Mouse (Mus musculus): ENCODE data around the gene Atp11c. TPM values are rescaled to one million over a fixed set of nuclear protein-coding genes. Genes with fewer than 3 reads are reported as not detected.

The Atp11c gene
- total and polyA plus RNA-seq, 2 experiments, result 34.6 to 146 TPM

DNA sequence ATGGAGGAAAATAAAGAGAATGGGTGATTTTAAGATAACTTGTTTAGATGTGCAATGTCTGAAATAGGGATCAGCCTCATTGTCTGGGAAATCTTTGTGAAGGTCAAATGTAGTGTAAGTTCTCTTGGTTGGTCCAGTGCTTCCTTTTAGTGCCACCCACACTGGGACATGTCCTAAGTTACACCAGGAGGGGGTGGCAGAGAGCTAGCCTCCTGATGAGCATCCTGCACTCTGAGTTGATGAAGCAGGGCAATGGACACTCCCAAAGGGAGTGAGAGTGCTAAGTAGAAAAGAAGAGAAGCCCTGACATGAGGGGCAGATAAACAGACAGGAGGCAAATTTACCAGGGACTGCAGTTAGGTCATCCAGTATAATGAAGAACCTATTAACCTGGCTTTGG, 88.5 kb downstream of the Atp11c start:
- TF ChIP-seq POLR2A (IDR thresholded peaks at IDR 0.05; ENCODE audit: extremely low read depth, insufficient read depth, low read length), result no peak
- TF ChIP-seq CTCF (IDR thresholded peaks at IDR 0.05; ENCODE audit: low read depth, low read length), result peak; percentile 66
- H3K36me3 ChIP-seq (ENCODE audit: control insufficient read depth, insufficient read depth, low read length), result no peaks in the 10 kb centered on the region
- H3K27ac ChIP-seq (replicated peaks; ENCODE audit: insufficient read depth, low read depth, low read length), result no peak overlapping the region
- H3K27me3 ChIP-seq (ENCODE audit: control insufficient read depth, insufficient read depth, low read length), result no peaks in the 10 kb centered on the region
- no peak overlapping the region for H3K4me3 ChIP-seq (ENCODE audit: insufficient read depth, low read depth, low read length)
- no peaks in the 10 kb centered on the region for H3K4me1 ChIP-seq (ENCODE audit: control insufficient read depth, insufficient read depth, low read length)
- DNase-seq (ENCODE audit: extremely low read depth, low read depth, low spot score), result peak; percentile 2
- H3K79me2 ChIP-seq (ENCODE audit: control insufficient read depth, insufficient read depth, low read length), result no peaks in the 10 kb centered on the region
- no peak overlapping the region for H3K9ac ChIP-seq (ENCODE audit: low read depth, low read length)

DNA sequence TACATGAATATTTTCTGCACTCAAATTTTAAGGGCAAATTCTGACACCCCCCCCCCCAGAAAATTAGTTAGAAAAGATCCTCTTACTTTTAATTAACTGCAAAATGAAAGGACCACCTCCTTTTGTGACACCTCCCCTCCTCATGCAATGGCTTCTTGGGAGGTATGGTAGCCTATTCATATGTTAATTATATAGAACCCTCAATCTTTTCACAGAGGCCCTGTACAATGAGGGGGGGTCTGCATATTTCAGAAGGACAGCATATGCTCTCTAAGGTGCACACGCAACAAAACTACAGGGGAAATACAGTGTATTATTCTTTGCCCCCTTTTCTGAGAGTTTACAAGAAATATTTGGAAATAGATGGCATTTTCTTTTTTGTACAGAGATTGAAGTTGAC, 94.7 kb downstream of the Atp11c start:
- Histone ChIP-seq H3K4me1 (ENCODE audit: control insufficient read depth, insufficient read depth, low read length) (no peaks in the 10 kb centered on the region), H3K79me2 (ENCODE audit: control insufficient read depth, insufficient read depth, low read length) (no peaks in the 10 kb centered on the region), H3K4me3 (ENCODE audit: insufficient read depth, low read depth, low read length) (no peak overlapping the region), H3K27ac (replicated peaks; ENCODE audit: insufficient read depth, low read depth, low read length) (no peak overlapping the region), H3K27me3 (ENCODE audit: control insufficient read depth, insufficient read depth, low read length) (no peaks in the 10 kb centered on the region), H3K36me3 (ENCODE audit: control insufficient read depth, insufficient read depth, low read length) (no peaks in the 10 kb centered on the region), H3K9ac (ENCODE audit: low read depth, low read length) (no peak overlapping the region)
- TF ChIP-seq POLR2A (IDR thresholded peaks at IDR 0.05; ENCODE audit: extremely low read depth, insufficient read depth, low read length) (no peak), CTCF (IDR thresholded peaks at IDR 0.05; ENCODE audit: low read depth, low read length) (no peak)
- 87% methylated on average over 1 of the region's 1 CpGs for WGBS
- no peak for DNase-seq (ENCODE audit: extremely low read depth, low read depth, low spot score)

DNA sequence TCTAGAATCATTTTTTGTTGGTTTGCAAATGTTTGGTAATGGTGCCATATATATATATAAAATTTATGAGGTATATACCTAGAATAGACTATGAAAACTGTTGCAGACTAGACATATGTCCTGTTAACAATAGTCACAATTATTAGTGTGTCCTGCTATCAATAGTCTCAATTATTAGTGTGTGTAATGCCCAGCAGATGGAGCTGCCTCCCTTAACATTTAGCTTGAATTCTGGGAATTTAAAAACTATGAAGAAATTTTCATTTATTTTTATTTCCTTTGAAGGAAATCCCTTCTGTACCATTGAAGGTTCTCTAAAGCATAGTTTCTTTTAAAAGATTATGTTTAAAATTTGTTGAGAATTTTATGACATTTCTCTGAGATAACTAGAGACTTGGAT, 97.2 kb downstream of the Atp11c start:
- Histone ChIP-seq H3K4me3 (ENCODE audit: insufficient read depth, low read depth, low read length) (no peak overlapping the region), H3K9ac (ENCODE audit: low read depth, low read length) (no peak overlapping the region), H3K36me3 (ENCODE audit: control insufficient read depth, insufficient read depth, low read length) (no peaks in the 10 kb centered on the region), H3K27ac (replicated peaks; ENCODE audit: insufficient read depth, low read depth, low read length) (no peak overlapping the region), H3K4me1 (ENCODE audit: control insufficient read depth, insufficient read depth, low read length) (no peaks in the 10 kb centered on the region), H3K79me2 (ENCODE audit: control insufficient read depth, insufficient read depth, low read length) (no peaks in the 10 kb centered on the region), H3K27me3 (ENCODE audit: control insufficient read depth, insufficient read depth, low read length) (no peaks in the 10 kb centered on the region)
- TF ChIP-seq CTCF (IDR thresholded peaks at IDR 0.05; ENCODE audit: low read depth, low read length) (no peak), POLR2A (IDR thresholded peaks at IDR 0.05; ENCODE audit: extremely low read depth, insufficient read depth, low read length) (no peak)
- peak; percentile 0 for DNase-seq (ENCODE audit: extremely low read depth, low read depth, low spot score)

- WGBS, result 4% methylated on average over 2 of the region's 2 CpGs
- peak; percentile 59 for DNase-seq (ENCODE audit: extremely low read depth, low read depth, low spot score)
- TF ChIP-seq CTCF (IDR thresholded peaks at IDR 0.05; ENCODE audit: low read depth, low read length) (no peak), POLR2A (IDR thresholded peaks at IDR 0.05; ENCODE audit: extremely low read depth, insufficient read depth, low read length) (no peak)
Observed at GRCm38 (mm10) chrX:60463786-60464185, 128.7 kb downstream of the Atp11c start.

DNA sequence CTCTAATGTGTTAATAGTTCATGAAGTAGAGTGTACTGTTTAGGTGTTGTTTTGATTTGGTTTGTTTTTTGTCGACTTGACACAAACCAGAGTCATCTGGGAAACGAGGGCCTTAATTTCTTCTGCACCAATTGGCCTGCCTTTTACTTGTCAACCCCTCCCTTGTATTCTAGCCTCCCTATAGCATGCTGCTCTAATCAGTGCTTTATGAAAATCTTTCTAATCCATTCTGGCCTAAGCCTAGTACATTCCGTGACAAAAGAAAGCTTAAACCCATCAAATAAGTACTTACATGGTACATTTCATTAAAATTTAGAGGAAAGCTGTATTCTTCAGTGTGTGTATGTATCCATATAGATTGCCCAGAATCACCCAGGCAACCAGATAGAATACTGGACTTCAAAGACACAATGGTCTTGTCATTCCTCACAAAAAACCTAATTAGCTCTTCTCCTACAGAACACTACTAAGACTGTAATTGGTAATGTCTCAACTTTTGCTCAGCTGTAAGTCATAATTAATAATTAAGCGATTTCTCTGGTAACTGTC, 177.9 kb downstream of the Atp11c start:
- H3K79me2 ChIP-seq (ENCODE audit: control insufficient read depth, insufficient read depth, low read length), result no peaks in the 10 kb centered on the region
- no peaks in the 10 kb centered on the region for H3K27me3 ChIP-seq (ENCODE audit: control insufficient read depth, insufficient read depth, low read length)
- H3K4me3 ChIP-seq (ENCODE audit: insufficient read depth, low read depth, low read length), result no peak overlapping the region
- DNase-seq (ENCODE audit: extremely low read depth, low read depth, low spot score), result no peak
- no peaks in the 10 kb centered on the region for H3K36me3 ChIP-seq (ENCODE audit: control insufficient read depth, insufficient read depth, low read length)
- H3K9ac ChIP-seq (ENCODE audit: low read depth, low read length), result no peak overlapping the region
- H3K4me1 ChIP-seq (ENCODE audit: control insufficient read depth, insufficient read depth, low read length), result no peaks in the 10 kb centered on the region
- no peak overlapping the region for H3K27ac ChIP-seq (replicated peaks; ENCODE audit: insufficient read depth, low read depth, low read length)
- no peak for TF ChIP-seq CTCF (IDR thresholded peaks at IDR 0.05; ENCODE audit: low read depth, low read length)
- no peak for TF ChIP-seq POLR2A (IDR thresholded peaks at IDR 0.05; ENCODE audit: extremely low read depth, insufficient read depth, low read length)
- WGBS, result 66% methylated on average over 4 of the region's 4 CpGs

More at GRCm38 (mm10) chrX:60463786-60464185, 128.7 kb downstream of the Atp11c start:
- H3K4me3 ChIP-seq (ENCODE audit: insufficient read depth, low read depth, low read length), result no peak overlapping the region
- H3K4me1 ChIP-seq (ENCODE audit: control insufficient read depth, insufficient read depth, low read length), result peaks cover 4% of the 10 kb centered on the region; the same call in 1 of the 2 replicates
- H3K27ac ChIP-seq (replicated peaks; ENCODE audit: insufficient read depth, low read depth, low read length), result no peak overlapping the region
- no peaks in the 10 kb centered on the region for H3K79me2 ChIP-seq (ENCODE audit: control insufficient read depth, insufficient read depth, low read length)
- H3K9ac ChIP-seq (ENCODE audit: low read depth, low read length), result no peak overlapping the region
- no peaks in the 10 kb centered on the region for H3K27me3 ChIP-seq (ENCODE audit: control insufficient read depth, insufficient read depth, low read length)
- H3K36me3 ChIP-seq (ENCODE audit: control insufficient read depth, insufficient read depth, low read length), result no peaks in the 10 kb centered on the region

- H3K27ac ChIP-seq (replicated peaks; ENCODE audit: insufficient read depth, low read depth, low read length), result no peak overlapping the region; the same call in 1 of the 2 replicates
Observed at GRCm38 (mm10) chrX:60405681-60406080, 186.8 kb downstream of the Atp11c start.

More at GRCm38 (mm10) chrX:60405681-60406080, 186.8 kb downstream of the Atp11c start:
- no peaks in the 10 kb centered on the region for H3K36me3 ChIP-seq (ENCODE audit: control insufficient read depth, insufficient read depth, low read length)
- TF ChIP-seq CTCF (IDR thresholded peaks at IDR 0.05; ENCODE audit: low read depth, low read length) (no peak), POLR2A (IDR thresholded peaks at IDR 0.05; ENCODE audit: extremely low read depth, insufficient read depth, low read length) (no peak)
- 29% methylated on average over 4 of the region's 4 CpGs for WGBS
- no peak overlapping the region for H3K9ac ChIP-seq (ENCODE audit: low read depth, low read length)
- H3K4me3 ChIP-seq (ENCODE audit: insufficient read depth, low read depth, low read length), result no peak overlapping the region
- no peaks in the 10 kb centered on the region for H3K27me3 ChIP-seq (ENCODE audit: control insufficient read depth, insufficient read depth, low read length)
- peaks cover 12% of the 10 kb centered on the region; the same call in 1 of the 2 replicates for H3K79me2 ChIP-seq (ENCODE audit: control insufficient read depth, insufficient read depth, low read length)
- peak; percentile 88 for DNase-seq (ENCODE audit: extremely low read depth, low read depth, low spot score)
- peaks cover 2% of the 10 kb centered on the region; the same call in 1 of the 2 replicates for H3K4me1 ChIP-seq (ENCODE audit: control insufficient read depth, insufficient read depth, low read length)

Data from liver, adult 2 months (tissue).